Mouse (Mus musculus) retina, postnatal 1 day (tissue): ENCODE measurements around the gene Otos.

Source experiments
- DNase-seq: peaks from one replicate; pipeline ENCODE4 v3.0.0-alpha.2; 2012

Gene Otos

DNA sequence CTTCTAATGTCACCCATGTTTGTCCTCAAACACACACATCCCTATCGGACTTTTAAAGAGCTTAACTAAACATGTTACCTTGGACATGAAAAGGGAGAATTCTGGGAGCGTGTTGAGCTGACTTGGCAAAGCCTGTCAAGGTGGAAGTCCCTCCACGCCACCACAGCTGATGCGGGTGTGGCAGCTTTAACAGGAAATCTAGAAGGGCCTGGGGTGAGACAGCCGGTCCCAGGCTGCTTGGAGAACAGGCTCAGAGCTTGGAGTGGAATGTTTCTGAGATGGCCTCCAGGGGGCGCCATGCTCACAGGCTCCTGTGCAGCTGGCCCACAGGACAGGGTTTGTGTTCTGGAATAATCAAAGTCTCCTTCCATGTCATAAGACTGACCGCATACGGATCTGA is at the start of gene Otos:
Gene Otos (minus strand): TSS at position 169 of the 400 bp plus-strand sequence.
- DNase-seq: peak; percentile 82

DNA sequence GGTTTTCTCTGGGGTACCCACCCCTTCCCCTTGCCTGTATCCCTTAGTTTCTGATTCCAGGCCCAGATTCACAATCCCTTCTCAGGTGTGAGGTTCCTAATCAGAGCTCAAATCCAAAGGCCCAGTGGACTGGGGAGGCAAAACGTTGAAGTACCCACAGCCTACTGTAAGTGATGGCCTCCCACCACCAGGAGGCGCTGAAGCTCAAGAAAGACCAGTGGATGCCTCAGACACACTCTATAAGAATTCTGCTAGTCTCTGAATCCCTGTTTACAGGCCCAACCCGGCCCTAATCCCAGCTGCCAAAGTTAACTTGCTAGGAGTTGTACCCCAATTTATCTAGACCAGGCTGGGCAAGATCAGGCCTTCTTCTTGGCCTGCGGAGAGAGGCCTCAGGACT is 48.2 kb upstream of the Otos start:
- DNase-seq: peak; percentile 84

DNA sequence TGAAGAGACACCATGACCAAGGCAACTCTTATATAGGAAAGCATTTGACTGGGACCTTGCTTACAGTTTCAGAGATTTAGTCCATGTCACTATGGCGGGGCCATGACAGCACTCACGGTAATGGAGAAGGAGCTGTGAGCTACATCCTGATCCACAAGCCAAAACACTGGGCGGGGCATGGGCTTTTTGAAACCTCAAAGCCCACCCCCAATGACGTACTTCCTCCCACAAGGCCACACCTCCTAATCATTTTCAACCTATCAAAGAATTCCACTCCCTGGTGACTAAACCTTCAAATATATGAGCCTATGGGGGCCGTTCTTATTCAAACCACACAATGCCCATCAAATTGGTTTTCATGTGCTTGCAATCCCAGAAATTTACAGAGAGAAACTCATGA is 47.1 kb upstream of the Otos start:
- no peak for DNase-seq

DNA sequence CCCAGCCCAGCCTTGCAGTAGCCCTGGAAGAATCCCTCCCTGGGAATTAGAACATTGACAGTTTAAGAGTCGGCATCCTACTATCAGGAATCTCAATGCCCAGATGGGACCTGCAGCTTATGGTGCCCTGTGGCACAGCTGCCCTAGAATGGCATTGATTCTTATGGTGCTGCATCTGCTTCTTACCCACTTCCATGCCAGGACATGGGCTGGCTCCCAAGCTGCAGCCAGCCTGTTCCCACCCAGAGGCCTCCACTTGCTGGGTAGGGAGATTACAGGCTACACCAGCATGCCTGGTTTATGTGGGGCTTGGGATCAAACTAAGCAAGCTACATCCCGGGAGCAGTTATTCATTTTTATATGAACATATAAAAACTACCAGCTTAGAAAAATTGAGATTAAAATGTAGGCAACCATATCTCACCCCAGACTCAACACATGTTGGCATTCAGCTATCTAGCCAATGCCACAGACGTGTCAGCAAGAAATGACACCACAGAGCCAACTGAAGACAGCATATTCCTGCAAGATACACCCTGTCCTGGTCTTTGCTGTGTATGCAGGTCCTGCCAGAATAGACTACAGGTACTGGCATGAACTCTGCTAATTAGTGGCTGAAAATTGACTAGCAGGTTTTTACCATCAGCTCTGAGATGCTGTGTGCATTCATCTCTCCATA is 42.7 kb upstream of the Otos start:
- no peak for DNase-seq

DNA sequence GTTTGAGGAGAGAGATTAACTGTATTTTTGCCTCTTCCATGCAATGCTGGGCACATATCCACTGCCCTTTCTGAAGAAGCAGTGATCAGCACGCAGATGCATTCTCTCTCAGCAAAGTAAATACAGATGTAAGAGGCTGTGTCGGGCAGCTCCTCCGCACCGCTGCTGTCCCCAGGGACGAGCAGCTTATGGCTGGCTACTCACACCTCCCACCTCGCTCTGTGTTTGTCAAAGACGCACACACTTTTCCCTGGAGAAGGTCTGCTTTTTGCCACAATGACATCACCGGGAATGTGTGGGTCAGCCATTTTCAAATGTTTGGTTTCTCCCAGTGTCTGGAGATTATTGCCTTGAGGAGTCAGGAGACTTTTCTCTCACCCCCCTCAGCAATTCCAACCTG is 38.4 kb upstream of the Otos start:
- no peak for DNase-seq

DNA sequence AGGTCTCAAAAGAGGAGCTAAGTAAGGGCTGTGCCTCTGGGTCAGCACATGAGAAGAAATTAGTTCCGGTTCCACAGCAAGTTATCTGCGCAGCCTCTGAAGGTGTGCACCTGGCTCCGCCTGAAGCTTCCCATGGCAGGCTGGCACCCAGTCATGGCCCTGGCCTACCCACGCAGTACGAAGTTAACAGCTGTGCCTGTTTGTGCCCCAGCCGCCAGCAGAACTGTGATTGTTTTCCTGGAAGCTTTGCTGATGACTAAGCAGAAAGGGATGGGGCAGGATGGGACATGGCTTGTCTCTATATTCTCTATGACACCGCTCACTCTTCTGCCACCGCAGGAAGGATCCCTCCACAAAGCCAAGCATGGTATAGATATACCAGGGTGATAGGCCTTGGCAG is 34.5 kb upstream of the Otos start:
- no peak for DNase-seq

DNA sequence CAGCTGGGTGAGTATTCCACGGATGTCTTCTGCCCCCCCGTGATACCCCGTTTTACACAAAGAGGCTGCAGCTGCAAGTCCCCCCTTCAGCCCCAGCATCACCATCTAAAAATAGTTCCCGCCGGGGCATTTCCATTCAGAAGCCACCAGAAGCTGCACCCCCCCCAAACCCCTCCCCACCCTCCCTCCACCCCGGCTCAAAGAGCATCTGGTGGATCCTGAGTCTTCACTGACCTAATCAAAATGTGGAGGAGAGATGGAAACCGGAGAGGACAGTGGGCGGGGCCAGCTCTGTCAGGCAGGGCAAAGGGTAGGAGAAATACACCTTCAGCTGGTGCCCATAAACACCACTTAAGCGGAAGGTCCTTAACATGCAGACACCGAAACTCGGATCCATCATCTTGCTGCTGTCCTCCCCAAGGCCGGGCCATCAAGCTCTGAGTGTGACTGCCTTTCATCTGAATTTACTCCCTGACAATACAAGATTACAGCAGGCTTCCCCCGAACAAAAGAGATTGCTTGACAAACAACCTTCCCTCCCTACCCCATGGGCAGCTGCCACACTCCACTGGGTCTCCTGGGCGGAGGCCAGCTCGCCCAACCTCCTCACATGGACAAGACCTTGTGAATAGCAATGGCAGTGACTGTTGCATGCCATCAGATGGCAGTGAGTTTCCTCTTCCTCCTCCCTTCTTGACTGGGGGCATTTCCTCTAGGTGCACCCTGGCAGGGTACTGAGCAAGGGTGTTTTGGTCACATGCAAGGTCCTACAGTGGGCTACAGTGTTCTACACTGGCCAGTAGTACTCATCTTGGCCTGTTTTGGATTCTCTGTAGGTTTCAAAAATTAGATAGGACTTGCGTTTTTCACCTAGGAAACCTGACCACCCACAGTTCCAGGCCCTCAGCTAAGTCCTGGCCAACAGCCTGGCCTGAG is 32.3 kb upstream of the Otos start:
- peak; percentile 87 for DNase-seq

DNA sequence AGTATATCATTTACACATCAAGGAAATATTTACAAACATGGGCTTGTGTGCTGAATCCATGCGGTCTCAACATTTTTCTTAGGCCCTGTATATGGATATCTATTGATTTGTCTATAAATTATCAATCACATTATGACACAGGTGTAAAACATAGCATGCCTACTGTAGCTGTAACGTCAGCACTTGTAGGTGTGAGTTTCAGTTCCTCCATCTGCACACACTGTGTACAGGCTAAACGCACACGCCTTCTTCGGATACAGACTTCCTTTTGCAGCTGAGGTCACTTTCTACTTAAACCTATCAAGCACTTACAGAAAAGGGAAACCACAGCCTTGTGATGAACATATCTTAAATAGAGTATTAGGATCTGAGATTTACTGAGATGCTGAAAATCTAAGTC is 30.1 kb upstream of the Otos start:
- no peak for DNase-seq

DNA sequence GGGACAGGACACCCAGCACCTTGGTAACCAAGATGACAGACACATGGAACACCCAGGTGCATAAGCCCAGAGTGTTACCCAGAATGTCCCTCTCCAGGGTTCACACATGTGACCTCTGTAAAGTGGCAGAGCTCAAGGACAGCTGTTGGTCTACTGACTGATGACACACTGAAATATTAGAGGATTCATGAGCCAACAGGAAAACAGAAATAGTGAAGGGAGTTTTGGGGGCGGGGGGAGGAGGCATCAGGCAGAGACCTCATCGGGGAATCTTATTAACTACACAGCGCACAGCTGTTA is 28.0 kb upstream of the Otos start:
- no peak for DNase-seq

DNA sequence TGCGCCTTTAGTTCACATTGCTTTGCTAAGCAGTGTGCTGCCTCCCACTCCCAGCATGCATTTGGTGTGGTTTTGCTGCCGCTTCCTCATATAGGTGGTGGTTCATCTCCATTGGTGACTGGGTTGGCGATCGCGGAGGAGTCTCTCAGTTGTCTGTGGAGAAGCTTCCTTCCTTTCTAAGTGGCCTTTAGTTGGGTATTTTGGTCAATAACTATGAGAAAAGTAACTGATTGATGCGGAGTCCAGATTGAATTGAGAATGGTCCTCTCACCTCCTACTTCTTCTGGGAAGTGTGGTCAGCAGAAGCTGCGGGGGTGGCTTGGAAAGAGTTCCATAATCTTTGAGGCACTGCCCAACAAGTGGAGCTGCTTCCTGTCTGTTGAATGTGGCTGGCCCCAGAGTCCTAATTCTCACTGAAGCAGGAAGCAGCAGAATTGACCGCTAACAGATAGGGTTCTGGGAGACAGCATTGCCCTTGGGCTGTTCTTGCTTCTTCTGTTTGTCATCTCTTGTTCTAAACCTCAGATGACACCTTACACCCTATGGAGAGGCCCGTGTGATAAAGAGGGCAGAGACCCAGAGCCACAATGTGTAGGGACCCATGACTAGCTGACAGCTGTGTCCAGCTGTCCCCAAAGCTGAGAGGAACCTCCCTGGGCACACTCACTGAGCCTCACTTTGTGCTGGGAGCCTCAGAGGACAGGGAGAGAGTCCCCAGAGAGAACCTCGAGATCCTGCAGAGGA is 27.5 kb upstream of the Otos start:
- no peak for DNase-seq

DNA sequence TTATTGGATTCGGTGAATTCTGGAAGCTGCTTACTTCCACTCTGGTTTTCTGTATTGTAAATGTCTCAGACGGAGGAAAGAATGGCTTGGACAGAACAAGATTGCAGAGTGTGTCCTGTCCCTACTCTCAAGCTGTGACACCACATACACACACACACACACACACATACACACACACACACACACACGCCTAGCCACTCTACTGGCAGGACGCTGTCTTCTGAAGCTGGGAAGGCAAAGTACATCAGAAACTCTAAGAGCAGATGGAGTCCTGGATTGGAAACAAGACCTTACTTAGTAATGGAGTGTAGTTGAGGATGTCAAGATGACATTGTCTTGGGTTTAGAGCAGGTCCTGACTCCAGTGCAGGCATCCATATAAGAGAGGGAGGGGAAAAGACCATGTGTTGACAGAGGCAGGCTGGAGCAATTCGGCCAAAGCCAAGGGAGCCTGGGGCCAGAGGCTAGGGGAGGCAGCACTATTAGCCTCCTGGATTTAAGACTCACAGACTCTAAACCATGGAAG is 24.7 kb upstream of the Otos start:
- no peak for DNase-seq

DNA sequence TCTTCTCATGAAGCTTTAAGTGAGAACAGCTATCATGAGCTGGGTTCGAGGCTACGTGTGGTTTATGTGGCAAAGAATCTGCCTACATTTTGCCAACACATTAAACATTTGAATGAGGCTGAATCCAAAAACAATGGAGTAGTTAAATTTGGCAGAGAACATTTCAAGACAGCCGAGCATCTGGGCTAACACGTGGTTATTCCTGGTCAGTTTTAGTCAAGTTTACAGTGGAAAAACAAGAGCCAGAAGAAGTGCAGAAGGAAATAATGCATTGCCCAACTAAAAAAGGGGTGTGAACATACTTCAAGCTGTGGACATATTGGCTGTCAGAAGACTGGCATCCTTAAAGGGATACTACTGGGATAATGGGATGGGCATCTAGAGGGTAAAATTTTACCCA is 22.7 kb upstream of the Otos start:
- no peak for DNase-seq

DNA sequence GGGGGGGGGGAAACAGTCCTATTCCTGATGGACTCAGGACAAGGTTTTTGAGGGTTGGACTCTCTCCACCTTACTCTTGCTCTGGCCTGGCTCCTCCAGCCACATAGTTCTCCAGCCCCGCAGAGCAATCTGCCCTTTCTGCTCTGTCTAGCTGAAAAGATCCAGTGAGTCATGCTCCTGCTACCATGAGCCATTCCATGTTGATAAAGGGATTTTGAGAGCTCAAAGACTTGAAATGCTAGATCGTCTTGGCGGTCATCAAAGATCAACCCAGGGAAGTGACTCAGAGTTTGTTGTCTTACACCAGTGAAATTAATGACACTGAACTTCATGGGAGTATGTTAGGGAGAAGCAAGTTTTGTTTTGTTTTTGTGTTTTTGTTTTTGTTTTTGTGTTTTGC is 20.8 kb upstream of the Otos start:
- DNase-seq: no peak

DNA sequence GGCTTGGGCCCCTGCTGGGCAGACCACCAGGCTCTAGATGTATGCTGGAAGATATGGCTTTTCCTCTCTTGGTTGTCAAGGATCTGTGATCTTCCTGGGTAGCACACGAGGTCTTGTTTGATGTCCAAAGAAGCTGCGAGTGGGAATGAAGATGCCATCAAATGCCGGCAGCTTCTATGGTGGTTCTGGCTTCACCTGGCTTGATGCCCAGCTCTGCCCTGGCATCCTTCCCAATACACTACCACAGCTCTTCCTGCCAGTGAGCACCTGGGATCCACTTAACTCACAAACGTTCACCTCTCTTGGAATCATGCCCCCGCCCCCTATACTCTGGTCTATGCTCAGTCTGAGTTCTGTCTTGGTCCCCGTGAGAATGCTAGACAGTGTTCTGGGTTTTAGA is 18.5 kb upstream of the Otos start:
- DNase-seq: no peak

DNA sequence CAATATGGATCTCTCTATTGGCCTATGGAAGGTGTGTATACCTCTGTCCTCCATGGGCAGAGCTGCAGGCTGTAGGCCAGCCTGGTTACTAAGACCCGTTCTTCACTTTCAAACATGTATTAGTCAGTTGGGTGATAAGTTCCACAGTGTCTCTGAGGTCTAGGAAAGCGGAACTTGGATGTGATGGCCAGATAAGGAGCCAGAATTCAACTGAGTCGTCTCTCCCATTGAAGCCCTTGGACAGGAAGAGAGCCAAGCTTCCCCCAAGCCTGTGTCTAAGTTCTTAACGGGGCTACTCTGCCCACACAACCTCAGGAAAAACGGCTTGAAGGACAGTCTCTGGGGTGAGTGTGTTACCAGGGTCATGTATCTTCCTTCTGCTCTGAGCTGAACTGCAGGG is 10.8 kb upstream of the Otos start:
- DNase-seq: no peak

DNA sequence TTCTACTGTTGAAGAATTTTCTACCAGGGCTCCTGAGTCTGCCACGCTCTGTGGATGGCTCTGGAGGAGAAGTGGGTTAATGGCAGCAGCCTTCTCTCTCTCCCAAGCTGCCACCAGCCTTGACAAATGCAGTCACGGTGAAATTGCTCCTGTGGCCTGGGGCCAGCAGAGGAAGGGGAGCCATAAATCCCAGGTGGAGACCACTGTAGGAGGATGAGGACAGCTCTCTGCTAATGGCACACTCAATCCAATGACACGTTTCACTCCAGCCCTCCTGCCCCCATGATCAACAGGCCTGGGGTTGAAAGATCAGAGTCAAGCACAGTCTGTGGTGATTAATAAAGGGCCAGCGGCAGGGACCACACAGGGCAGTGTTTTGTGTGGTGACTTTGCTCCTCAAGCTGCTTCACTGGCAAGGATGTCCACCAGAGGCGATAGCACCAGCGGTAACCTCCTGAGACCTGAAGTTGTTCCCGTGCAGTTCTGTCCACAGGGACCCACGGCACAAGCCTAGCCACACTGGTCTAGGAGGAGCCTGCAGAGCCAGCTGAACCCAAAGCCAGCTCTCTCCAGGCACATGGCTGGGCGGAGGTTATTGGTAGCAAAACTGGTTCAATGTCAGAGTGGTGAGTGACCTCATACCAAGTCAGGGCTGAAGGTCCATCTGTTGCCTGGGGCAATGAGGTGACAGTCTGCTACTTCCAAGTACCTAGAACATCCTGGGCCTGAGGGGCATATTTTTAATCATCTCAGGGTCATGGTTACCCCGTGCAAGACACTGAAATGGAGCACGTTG is 8.6 kb upstream of the Otos start:
- DNase-seq: no peak

DNA sequence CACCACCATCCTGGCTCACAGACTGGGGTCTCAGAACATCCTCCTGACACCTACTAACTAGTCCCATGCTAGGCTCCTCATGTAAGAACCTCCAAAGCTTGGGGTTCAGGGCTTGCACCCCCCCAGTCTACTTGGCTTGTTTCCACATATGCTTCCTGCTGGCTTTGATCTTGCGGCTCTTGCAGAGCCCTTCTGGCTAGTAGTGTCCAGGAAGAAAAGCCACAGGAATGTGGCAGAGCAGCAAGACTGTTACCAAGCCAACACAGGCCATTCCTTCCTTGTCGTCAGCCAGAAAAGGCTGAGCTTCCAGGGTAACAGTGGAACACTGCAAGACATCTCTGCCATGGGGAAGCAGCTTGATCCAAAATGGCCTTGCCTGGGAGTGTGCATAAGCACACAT is 6.0 kb upstream of the Otos start:
- no peak for DNase-seq

DNA sequence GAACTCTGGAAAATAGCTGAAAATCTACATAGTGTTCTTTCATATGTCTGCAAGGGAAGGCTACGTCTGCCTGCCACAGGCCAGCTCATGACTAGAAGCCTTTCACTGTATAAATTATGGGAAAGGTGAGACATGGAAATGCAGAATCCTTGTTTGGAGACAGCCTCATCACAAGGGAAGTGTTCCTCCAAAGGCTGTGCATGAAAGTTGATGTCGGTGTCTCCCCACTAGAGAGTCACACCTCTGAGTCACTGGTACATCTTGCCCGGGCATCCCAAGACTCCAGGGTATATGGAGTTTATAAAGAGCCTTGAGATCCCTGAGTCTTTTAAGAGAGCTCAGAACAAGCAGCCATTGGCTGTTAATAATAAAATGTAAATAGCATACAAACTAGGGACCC is 4.5 kb upstream of the Otos start:
- DNase-seq: no peak

DNA sequence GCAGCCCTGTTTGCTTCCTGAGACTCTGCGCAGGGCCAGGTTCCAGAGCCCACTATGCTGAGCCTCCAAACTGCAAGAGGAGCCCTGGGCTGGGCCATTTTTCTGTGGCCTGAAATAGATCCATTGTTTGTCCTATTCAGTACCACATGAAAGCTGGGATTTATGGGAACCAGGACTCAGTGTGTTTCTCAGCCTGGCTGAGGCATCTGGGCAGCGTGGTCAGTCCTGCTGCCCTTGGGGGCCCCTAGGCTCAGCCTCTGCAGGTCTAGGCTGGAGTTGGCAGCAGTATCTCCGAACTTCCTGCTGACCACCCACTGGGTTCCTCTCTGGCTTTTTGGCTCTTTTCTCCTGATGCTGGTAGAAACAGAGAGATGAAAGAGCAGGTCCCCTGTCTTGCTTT is 2.8 kb upstream of the Otos start:
- DNase-seq: no peak

DNA sequence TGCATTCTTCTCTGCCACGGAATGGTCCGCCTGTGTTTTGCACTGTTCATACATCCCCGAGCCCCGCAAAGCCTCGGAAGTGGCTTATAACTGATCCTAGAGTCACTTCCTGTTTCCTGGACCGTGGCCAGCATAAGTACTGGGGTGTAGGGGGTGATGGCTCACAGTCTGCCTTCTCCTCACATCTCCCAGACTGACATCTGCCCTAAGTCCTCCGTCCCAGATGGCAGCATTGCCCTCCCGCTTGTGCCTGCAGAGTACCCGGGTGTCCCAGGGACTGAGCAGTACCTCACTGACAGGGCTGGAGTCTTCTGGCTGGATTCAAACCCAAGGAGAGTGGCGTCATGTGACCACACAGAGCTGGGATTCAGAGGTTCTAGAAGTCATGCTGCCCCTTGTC is 444 bp downstream of the Otos start:
- no peak for DNase-seq

DNA sequence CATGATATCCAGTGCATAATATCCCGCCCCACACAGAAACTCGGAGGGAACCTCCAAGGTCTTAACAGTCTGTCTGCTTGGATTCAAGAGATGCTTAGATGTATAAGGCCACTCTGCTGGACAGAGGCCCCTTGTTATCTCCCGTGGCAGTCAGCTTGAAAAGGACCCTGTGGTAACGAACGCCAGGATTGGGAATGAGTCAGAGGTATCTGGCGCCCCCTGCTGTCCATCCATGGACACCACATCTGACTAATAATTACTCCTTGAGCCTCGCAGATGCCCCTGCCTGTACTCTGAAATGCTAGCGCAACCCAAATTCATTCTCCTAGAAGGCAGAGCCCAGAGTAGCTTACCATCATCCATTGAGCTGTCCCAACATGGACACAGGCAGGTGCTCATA is 889 bp downstream of the Otos start:
- DNase-seq: peak; percentile 89

DNA sequence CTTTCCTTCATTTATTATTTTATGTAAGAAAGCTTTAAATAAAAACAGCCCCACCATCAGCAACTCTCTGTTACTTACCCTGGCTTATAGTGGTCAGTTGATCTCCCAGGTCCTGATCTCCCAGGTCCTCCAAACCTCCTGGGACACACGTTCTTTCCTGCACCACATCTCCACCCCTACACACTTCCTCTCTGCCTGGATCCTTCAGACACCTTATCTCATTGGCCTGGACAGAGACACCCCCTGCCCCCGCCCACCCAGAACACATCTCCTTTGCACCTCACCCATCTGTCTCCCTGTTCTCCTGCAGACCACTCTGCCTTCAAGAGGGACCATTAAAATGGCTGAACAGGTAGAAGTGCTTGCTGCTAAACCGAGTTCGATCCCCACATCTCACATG is 1.6 kb downstream of the Otos start:
- DNase-seq: no peak

DNA sequence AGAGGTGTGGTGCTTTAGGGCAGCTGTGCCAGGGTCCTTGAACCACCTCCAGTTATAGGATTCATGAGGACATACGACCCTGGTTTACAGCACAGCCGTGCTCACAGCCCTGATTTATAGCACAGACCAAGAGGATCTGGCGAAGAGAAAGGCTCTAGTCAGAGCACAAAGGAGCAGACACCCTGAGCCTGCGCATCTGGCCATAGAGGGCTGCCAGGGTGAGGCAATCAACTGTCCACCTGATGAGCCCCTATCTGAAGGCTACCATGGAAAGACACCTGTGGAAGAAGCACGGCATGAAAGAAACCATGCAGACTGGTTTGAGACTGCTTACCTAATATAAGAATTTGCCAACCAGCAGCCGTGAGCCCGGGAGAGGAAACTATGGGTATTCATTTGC is 2.0 kb downstream of the Otos start:
- DNase-seq: no peak
